Mouse (Mus musculus): ENCODE measurements around the gene Csnk1g1.

GRCm38 (mm10) chr9:66049931-66050601 lies 141.3 kb downstream of the Csnk1g1 start:
- TF ChIP-seq CTCF (IDR thresholded peaks at IDR 0.05; ENCODE audit: low read depth) (no peak), EP300 (IDR thresholded peaks at IDR 0.05; ENCODE audit: low read depth) (no peak)

Data from liver, postnatal 0 days (tissue).